Mouse (Mus musculus): ENCODE measurements around the gene Fam169a. TPM values are rescaled to one million over a fixed set of nuclear protein-coding genes. Genes with fewer than 3 reads are reported as not detected.
"Not testable (repeated sequence)": the region's sequence is repeated elsewhere in the genome, so short reads cannot be mapped to it uniquely, and the experiment has no call there.

Gene Fam169a
- polyA plus RNA-seq, 1 experiment from 2014 or later = 12.9 TPM

DNA sequence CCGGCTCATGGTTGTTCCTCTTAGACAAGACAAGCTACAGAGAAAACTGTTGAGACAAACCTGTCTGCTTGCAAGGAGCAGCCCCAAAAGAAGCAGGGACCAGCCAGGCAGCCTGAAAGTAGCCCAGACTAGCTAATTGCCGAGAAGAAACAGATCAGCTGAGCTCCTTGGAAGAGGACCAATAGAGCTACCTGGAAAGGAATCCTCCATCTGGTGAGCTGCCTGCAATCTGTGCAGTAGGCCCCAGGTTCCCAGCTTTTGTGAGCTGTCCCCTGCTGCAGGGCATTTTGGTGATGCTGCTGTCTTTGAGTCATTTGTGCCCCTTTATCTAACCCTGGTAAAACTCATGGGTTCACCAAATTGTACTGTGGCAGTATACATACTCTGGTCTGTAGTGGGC is 13.1 kb downstream of the Fam169a start:
- no peak overlapping the region for H3K9ac ChIP-seq
- H3K27ac ChIP-seq (ENCODE audit: poor library complexity, severe bottlenecking) = no peak overlapping the region
- 80% methylated on average over 2 of the region's 2 CpGs for WGBS
- no peak overlapping the region for H3K4me3 ChIP-seq
- no peaks in the 10 kb centered on the region for H3K9me3 ChIP-seq (replicated peaks)
- H3K4me1 ChIP-seq (replicated peaks) = 0 out of 2 replicates have a peak, but pooled peaks cover 3% of the 10 kb centered on the region
- no peak overlapping the region for H3K4me2 ChIP-seq
- H3K36me3 ChIP-seq = no peaks in the 10 kb centered on the region
- no peaks in the 10 kb centered on the region for H3K27me3 ChIP-seq (replicated peaks)
- no peak for ATAC-seq (ENCODE audit: insufficient number of reproducible peaks, low FRiP score)

DNA sequence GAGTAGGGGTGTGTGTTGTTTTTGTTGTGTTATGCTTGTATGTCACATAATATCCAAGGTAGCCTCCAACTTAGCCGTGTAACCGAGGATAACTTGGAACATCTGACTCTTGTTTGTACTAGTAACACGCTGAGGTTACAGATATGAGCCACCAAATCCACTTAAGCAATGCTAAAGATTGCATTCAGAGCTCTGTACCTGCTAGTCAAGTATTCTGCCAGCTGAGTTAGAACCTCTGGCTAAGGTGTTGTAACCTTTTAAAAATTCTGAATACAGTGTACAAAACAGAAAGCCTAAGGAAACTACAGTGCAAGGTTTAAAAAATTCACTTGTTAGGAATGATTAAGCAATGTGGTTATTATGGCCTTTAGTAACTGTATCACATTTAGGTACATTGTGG is 13.5 kb downstream of the Fam169a start:
- Histone ChIP-seq H3K9me3 (replicated peaks) (no peaks in the 10 kb centered on the region), H3K27me3 (replicated peaks) (no peaks in the 10 kb centered on the region), H3K4me2 (no peak overlapping the region), H3K4me1 (replicated peaks) (0 out of 2 replicates have a peak, but pooled peaks cover 3% of the 10 kb centered on the region), H3K9ac (no peak overlapping the region), H3K27ac (ENCODE audit: poor library complexity, severe bottlenecking) (no peak overlapping the region), H3K4me3 (no peak overlapping the region), H3K36me3 (no peaks in the 10 kb centered on the region)
- 81% methylated on average over 3 of the region's 3 CpGs for WGBS
- ATAC-seq (ENCODE audit: insufficient number of reproducible peaks, low FRiP score) = no peak

DNA sequence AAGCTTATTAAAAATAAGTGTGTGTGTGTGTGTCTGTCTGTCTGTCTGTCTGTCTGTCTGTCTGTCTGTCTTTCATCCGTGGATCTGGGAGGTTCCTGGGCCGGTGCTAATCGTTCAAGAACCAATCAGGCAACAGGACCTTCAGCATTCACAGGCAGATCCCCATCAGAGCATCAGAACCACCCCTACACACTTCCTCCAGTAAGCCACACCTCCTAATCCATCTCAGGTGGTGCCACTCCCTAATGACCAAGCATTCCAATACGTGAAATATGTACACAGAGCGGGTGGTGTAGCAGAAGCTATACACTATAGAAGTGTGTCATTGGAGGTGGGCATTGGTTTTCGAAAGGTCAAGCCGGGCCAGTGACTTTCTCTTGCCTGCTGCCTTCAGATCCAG is 15.3 kb downstream of the Fam169a start:
- Histone ChIP-seq H3K4me3 (no peak overlapping the region), H3K36me3 (no peaks in the 10 kb centered on the region), H3K27ac (ENCODE audit: poor library complexity, severe bottlenecking) (no peak overlapping the region), H3K4me1 (replicated peaks) (0 out of 2 replicates have a peak, but pooled peaks cover 3% of the 10 kb centered on the region), H3K9ac (no peak overlapping the region), H3K4me2 (no peak overlapping the region), H3K9me3 (replicated peaks) (no peaks in the 10 kb centered on the region), H3K27me3 (replicated peaks) (no peaks in the 10 kb centered on the region)
- peak; percentile 33; the same call in 1 of the 2 replicates for ATAC-seq (ENCODE audit: insufficient number of reproducible peaks, low FRiP score)
- WGBS = 88% methylated on average over 7 of the region's 7 CpGs

- no peak overlapping the region for H3K9ac ChIP-seq
- no peaks in the 10 kb centered on the region for H3K9me3 ChIP-seq (replicated peaks)
- no peak overlapping the region for H3K4me3 ChIP-seq
- no peak overlapping the region for H3K4me2 ChIP-seq
- H3K27ac ChIP-seq (ENCODE audit: poor library complexity, severe bottlenecking) = no peak overlapping the region
- ATAC-seq (ENCODE audit: insufficient number of reproducible peaks, low FRiP score) = no peak
- 0 out of 2 replicates have a peak, but pooled peaks cover 3% of the 10 kb centered on the region for H3K4me1 ChIP-seq (replicated peaks)
- H3K27me3 ChIP-seq (replicated peaks) = no peaks in the 10 kb centered on the region
- 78% methylated on average over 7 of the region's 9 CpGs for WGBS
- H3K36me3 ChIP-seq = no peaks in the 10 kb centered on the region
Measured at GRCm38 (mm10) chr13:97086316-97086715, 19.2 kb downstream of the Fam169a start.

GRCm38 (mm10) chr13:97087421-97087820 is 20.3 kb downstream of the Fam169a start:
- no peak overlapping the region for H3K4me2 ChIP-seq
- ATAC-seq (ENCODE audit: insufficient number of reproducible peaks, low FRiP score) = no peak
- no peak overlapping the region for H3K9ac ChIP-seq
- H3K36me3 ChIP-seq = no peaks in the 10 kb centered on the region
- H3K27ac ChIP-seq (ENCODE audit: poor library complexity, severe bottlenecking) = no peak overlapping the region
- H3K27me3 ChIP-seq (replicated peaks) = no peaks in the 10 kb centered on the region
- H3K9me3 ChIP-seq (replicated peaks) = no peaks in the 10 kb centered on the region
- WGBS = 86% methylated on average over 6 of the region's 6 CpGs
- no peaks in the 10 kb centered on the region for H3K4me1 ChIP-seq (replicated peaks)
- H3K4me3 ChIP-seq = no peak overlapping the region

DNA sequence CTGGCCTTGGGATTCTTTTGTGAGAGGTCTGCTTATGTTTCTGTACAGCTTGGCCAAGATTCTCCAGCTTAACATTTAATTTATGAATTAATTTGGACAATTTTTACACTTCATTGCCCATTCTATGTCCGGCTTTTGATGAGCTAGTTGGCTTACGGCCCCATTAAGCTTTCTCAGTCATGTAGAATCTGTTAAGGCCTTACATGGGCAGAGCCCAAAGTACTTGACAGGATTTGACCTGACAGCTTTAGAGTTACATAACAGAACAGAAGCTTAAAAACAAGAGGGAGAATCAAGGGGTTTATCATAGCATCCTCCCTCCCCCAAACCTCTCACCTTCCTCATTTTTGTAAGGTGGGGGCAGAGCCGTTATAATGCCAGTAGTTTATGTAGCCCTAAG is 21.1 kb downstream of the Fam169a start:
- H3K9ac ChIP-seq = no peak overlapping the region
- H3K4me3 ChIP-seq = no peak overlapping the region
- H3K9me3 ChIP-seq (replicated peaks) = no peaks in the 10 kb centered on the region
- H3K27ac ChIP-seq (ENCODE audit: poor library complexity, severe bottlenecking) = no peak overlapping the region
- no peak overlapping the region for H3K4me2 ChIP-seq
- no peak for ATAC-seq (ENCODE audit: insufficient number of reproducible peaks, low FRiP score)
- H3K27me3 ChIP-seq (replicated peaks) = no peaks in the 10 kb centered on the region
- WGBS = 89% methylated on average over 3 of the region's 3 CpGs
- no peaks in the 10 kb centered on the region for H3K36me3 ChIP-seq
- H3K4me1 ChIP-seq (replicated peaks) = no peaks in the 10 kb centered on the region

- no peak overlapping the region for H3K27ac ChIP-seq (ENCODE audit: poor library complexity, severe bottlenecking)
- no peak overlapping the region for H3K4me3 ChIP-seq
- peaks cover 4% of the 10 kb centered on the region for H3K36me3 ChIP-seq
- no peaks in the 10 kb centered on the region for H3K9me3 ChIP-seq (replicated peaks)
- 54% methylated on average over 4 of the region's 4 CpGs for WGBS
- no peak for ATAC-seq (ENCODE audit: insufficient number of reproducible peaks, low FRiP score)
- H3K4me2 ChIP-seq = no peak overlapping the region
- no peak overlapping the region for H3K9ac ChIP-seq
- no peaks in the 10 kb centered on the region for H3K27me3 ChIP-seq (replicated peaks)
- peaks cover 9% of the 10 kb centered on the region; the same call in 1 of the 2 replicates for H3K4me1 ChIP-seq (replicated peaks)
Measured at GRCm38 (mm10) chr13:97095726-97096125, 28.6 kb downstream of the Fam169a start.

DNA sequence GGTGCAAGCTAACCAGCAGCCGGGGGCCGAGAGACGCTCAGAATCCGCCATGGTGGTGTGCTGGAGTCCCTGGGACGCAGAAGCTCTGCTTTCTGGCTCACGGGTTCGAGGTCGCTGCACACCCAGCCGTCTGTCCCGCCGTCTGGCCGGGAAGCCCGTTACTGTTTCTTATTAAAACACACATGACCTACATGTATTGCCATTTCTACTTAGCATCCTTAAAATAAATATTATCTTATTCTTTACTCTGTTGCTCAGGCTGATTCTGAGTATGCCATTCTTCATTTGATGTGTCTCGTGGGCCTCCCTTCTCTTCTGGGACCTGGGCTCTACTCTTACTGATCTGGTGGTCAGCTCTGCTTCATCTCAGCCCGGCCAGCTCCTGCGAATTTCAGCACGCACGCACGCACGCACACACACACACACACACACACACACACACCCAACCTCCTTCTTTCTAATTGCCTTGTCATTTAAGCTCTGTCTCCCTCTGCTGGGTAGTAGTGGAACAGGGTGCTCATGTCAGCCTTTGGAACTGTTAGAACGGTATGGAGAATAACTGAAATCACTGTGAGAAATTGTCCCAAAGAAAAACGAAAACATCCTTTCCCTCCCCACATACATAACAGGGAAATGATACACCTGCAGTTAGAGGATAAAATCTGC is 32.2 kb downstream of the Fam169a start, which contains the start of gene Gm6169:
Gene Gm6169, minus strand, starts transcription at position 51 of the 666 bp plus-strand sequence.
- Histone ChIP-seq H3K27ac (ENCODE audit: poor library complexity, severe bottlenecking) (no peak within 1 kb of the TSS), H3K4me2 (no peak within 1 kb of the TSS), H3K4me3 (no peak within 1 kb of the TSS), H3K27me3 (replicated peaks) (no peaks in the 10 kb centered on the region), H3K9ac (no peak within 1 kb of the TSS), H3K4me1 (replicated peaks) (peaks cover 9% of the 10 kb centered on the region; the same call in 1 of the 2 replicates), H3K9me3 (replicated peaks) (no peaks in the 10 kb centered on the region), H3K36me3 (no peaks in the 10 kb centered on the region; the same call in 1 of the 2 replicates)
- 78% methylated on average over 22 of the region's 22 CpGs for WGBS
- ATAC-seq (ENCODE audit: insufficient number of reproducible peaks, low FRiP score) = no peak

GRCm38 (mm10) chr13:97104996-97105395 is 37.9 kb downstream of the Fam169a start:
- 67% methylated on average over 7 of the region's 7 CpGs for whole genome bisulfite sequencing
- peaks cover 9% of the 10 kb centered on the region for H3K36me3 ChIP-seq
- ATAC-seq (ENCODE audit: insufficient number of reproducible peaks, low FRiP score) = no peak

GRCm38 (mm10) chr13:97107721-97108120 is 40.6 kb downstream of the Fam169a start:
- not testable (repeated sequence) for H3K4me2 ChIP-seq; H3K9ac ChIP-seq; H3K9me3 ChIP-seq (replicated peaks); H3K4me3 ChIP-seq; ATAC-seq (ENCODE audit: insufficient number of reproducible peaks, low FRiP score); H3K4me1 ChIP-seq (replicated peaks); H3K27ac ChIP-seq (ENCODE audit: poor library complexity, severe bottlenecking); H3K27me3 ChIP-seq (replicated peaks)
- peaks cover 21% of the 10 kb centered on the region for H3K36me3 ChIP-seq
- WGBS = 94% methylated on average over 4 of the region's 4 CpGs

More at GRCm38 (mm10) chr13:97104996-97105395, 37.9 kb downstream of the Fam169a start:
- no peak overlapping the region for H3K4me3 ChIP-seq
- H3K27ac ChIP-seq (ENCODE audit: poor library complexity, severe bottlenecking) = no peak overlapping the region
- no peaks in the 10 kb centered on the region for H3K4me1 ChIP-seq (replicated peaks)
- no peaks in the 10 kb centered on the region for H3K27me3 ChIP-seq (replicated peaks)
- H3K9ac ChIP-seq = no peak overlapping the region
- H3K9me3 ChIP-seq (replicated peaks) = no peaks in the 10 kb centered on the region
- no peak overlapping the region for H3K4me2 ChIP-seq

- Histone ChIP-seq H3K9me3 (replicated peaks) (no peaks in the 10 kb centered on the region), H3K36me3 (peaks cover 25% of the 10 kb centered on the region), H3K9ac (no peak overlapping the region), H3K4me3 (no peak overlapping the region), H3K27me3 (replicated peaks) (no peaks in the 10 kb centered on the region), H3K27ac (ENCODE audit: poor library complexity, severe bottlenecking) (no peak overlapping the region), H3K4me2 (no peak overlapping the region), H3K4me1 (replicated peaks) (no peaks in the 10 kb centered on the region)
- ATAC-seq (ENCODE audit: insufficient number of reproducible peaks, low FRiP score) = no peak
- 84% methylated on average over 4 of the region's 4 CpGs for WGBS
Measured at GRCm38 (mm10) chr13:97109046-97109445, 42.0 kb downstream of the Fam169a start.

- no peaks in the 10 kb centered on the region for H3K27me3 ChIP-seq (replicated peaks)
- ATAC-seq (ENCODE audit: insufficient number of reproducible peaks, low FRiP score) = no peak
Measured at GRCm38 (mm10) chr13:97121341-97121740, 54.3 kb downstream of the Fam169a start.

More at GRCm38 (mm10) chr13:97121341-97121740, 54.3 kb downstream of the Fam169a start:
- Histone ChIP-seq H3K4me3 (no peak overlapping the region), H3K36me3 (peaks cover 33% of the 10 kb centered on the region), H3K9ac (no peak overlapping the region), H3K9me3 (replicated peaks) (no peaks in the 10 kb centered on the region), H3K4me2 (no peak overlapping the region), H3K4me1 (replicated peaks) (no peaks in the 10 kb centered on the region), H3K27ac (ENCODE audit: poor library complexity, severe bottlenecking) (no peak overlapping the region)
- WGBS = 80% methylated on average over 3 of the region's 3 CpGs
